Comparison of ENCODE assay signal across 12 mouse cellular contexts in the genomic region with DNA sequence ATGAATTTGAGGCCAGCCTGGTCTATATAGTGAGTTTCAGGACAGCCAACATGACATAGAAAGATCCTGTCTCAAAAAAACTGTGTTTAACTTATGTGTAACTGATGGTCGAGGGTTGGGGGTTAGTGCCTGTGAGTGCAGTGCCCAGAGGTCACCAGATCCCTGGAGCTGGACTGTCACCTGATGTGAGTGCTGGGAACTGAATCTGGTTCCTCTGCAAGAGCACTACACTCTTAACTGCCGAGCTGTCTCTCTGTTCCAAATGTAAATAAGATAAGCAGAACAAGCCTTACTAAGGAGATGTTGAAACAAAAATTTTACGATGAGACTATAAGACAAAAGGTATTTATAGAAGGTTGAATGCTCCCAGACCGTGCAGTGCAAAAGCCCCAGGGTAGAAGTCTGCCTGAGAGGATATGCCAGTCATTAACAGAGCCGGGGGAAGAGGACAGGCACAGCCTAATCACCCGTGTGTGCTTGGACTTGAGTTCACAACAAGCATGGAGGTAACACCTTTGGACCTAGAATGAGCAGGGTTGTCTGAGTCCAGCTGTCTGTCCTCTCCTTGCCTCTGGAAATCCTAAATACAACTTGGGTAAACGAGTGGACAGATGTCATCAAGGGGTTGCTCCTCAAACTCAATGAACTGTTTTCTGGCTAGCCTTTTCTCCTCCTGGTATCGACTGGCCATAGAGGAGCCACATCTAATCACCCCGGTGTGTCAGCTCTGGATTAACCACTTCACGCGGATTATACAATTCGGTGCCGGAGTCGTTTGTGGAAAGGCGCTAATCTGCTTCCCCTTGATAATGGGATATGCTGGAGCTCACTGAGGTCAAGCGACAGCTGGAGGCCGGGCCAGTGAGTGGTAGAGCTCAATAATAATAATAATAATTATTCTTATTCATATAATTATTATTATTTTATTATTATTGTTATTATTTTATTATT. TPM values are rescaled to one million over a fixed set of nuclear protein-coding genes. Genes with fewer than 3 reads are reported as not detected.
DNase-seq lines count a peak whose midpoint lies in the region; ATAC-seq and TF ChIP-seq lines count a peak whose summit lies in the region.
"Had no signal": no experiment of that assay in that cellular context is flagged by ENCODE, and none has a peak within 500 bp of the region (broad histone marks: within the 10 kb centered on the region; RNA-seq: fewer than 3 reads in every experiment).

No protein-coding gene starts in this region.

- TF ChIP-seq POLR2A in MEL (IDR thresholded peaks at IDR 0.05; ENCODE audit: control insufficient read depth in 1 of 2, insufficient read depth in 1 of 2, low read depth in 1 of 2, low read length in 2 of 2, poor library complexity in 1 of 2), result no peak

- no peak overlapping the region for H3K9ac ChIP-seq in MEL (ENCODE audit: control insufficient read depth, low read depth, low read length, poor library complexity, severe bottlenecking)
- H3K9ac ChIP-seq in intestine, embryonic 15.5 days, result no peak overlapping the region
- peak overlapping the region; percentile 3; the same call in 1 of the 2 replicates for H3K9ac ChIP-seq in liver, embryonic 15.5 days
- H3K9ac ChIP-seq: hindbrain, embryonic 12.5 days; midbrain, embryonic 13.5 days had no signal

- peak; percentile 55 for DNase-seq in kidney, adult 18-20 months
- no peak for DNase-seq in kidney, postnatal 10 days
- DNase-seq in MEL (ENCODE audit: low read depth, low spot score), result peak; percentile 28
- DNase-seq in cerebellum, postnatal 14 days, result no peak
- no peak for DNase-seq in spleen, postnatal 4 days (ENCODE audit: low spot score in 2 of 2)
- DNase-seq: adrenal gland, postnatal 36 days; gastrocnemius, postnatal 10 days had no signal

- no peak overlapping the region for H3K27ac ChIP-seq in MEL (ENCODE audit: control insufficient read depth, low read depth, low read length)
- H3K27ac ChIP-seq in intestine, embryonic 15.5 days, result no peak overlapping the region; the same call in 1 of the 2 replicates
- H3K27ac ChIP-seq in liver, embryonic 15.5 days (replicated peaks), result peak overlapping the region; percentile 99
- H3K27ac ChIP-seq: heart, embryonic 10.5 days; hindbrain, embryonic 12.5 days; midbrain, embryonic 13.5 days had no signal

- peaks cover 24 to 45% of the 10 kb centered on the region in 2 experiments for H3K4me1 ChIP-seq in MEL (ENCODE audit: control insufficient read depth in 1 of 2, insufficient read depth in 2 of 2, low read length in 2 of 2)
- peaks cover 21% of the 10 kb centered on the region; the same call in 1 of the 2 replicates for H3K4me1 ChIP-seq in intestine, embryonic 15.5 days (replicated peaks)
- H3K4me1 ChIP-seq in liver, embryonic 15.5 days (replicated peaks), result peaks cover 99% of the 10 kb centered on the region

- WGBS in intestine, embryonic 15.5 days, result 56% methylated on average over 17 of the region's 17 CpGs
- WGBS in liver, embryonic 15.5 days (ENCODE audit: insufficient replicate concordance), result 45% methylated on average over 17 of the region's 17 CpGs

- no peaks in the 10 kb centered on the region for H3K9me3 ChIP-seq in MEL (replicated peaks; ENCODE audit: insufficient read depth, low read length)
- no peaks in the 10 kb centered on the region for H3K9me3 ChIP-seq in intestine, embryonic 15.5 days
- no peaks in the 10 kb centered on the region for H3K9me3 ChIP-seq in liver, embryonic 15.5 days (replicated peaks)
- H3K9me3 ChIP-seq: heart, embryonic 10.5 days; hindbrain, embryonic 12.5 days; midbrain, embryonic 13.5 days had no signal

- no peak overlapping the region for H3K4me2 ChIP-seq in intestine, embryonic 15.5 days (replicated peaks)
- H3K4me2 ChIP-seq in liver, embryonic 15.5 days, result peak overlapping the region; percentile 60
- H3K4me2 ChIP-seq: hindbrain, embryonic 12.5 days; midbrain, embryonic 13.5 days had no signal

- no peak for TF ChIP-seq EP300 in MEL (IDR thresholded peaks at IDR 0.05; ENCODE audit: low read depth in 1 of 2, low read length in 2 of 2)

- peaks cover 15 to 47% of the 10 kb centered on the region in 2 experiments for H3K36me3 ChIP-seq in MEL (ENCODE audit: control insufficient read depth in 1 of 2, insufficient read depth in 2 of 2, low read length in 2 of 2)
- no peaks in the 10 kb centered on the region for H3K36me3 ChIP-seq in intestine, embryonic 15.5 days
- H3K36me3 ChIP-seq in liver, embryonic 15.5 days (replicated peaks), result peaks cover 79% of the 10 kb centered on the region
- H3K36me3 ChIP-seq: heart, embryonic 10.5 days; hindbrain, embryonic 12.5 days; midbrain, embryonic 13.5 days had no signal

- no peak for TF ChIP-seq CTCF in MEL (IDR thresholded peaks at IDR 0.05 in 2 of 3, conservative IDR thresholded peaks at IDR 0.05 in 1 of 3; ENCODE audit: control insufficient read depth in 1 of 3, insufficient read depth in 1 of 3, low read depth in 2 of 3, low read length in 3 of 3, poor library complexity in 1 of 3, severe bottlenecking in 1 of 3)

- no peak for TF ChIP-seq RAD21 in MEL (IDR thresholded peaks at IDR 0.05; ENCODE audit: low read depth, low read length)

- peak; percentile 52 for ATAC-seq in intestine, embryonic 15.5 days
- ATAC-seq in liver, embryonic 15.5 days (ENCODE audit: insufficient read depth), result no peak
- ATAC-seq: midbrain, embryonic 13.5 days had no signal

- no peak overlapping the region for H3K4me3 ChIP-seq in MEL (ENCODE audit: control insufficient read depth in 1 of 2, insufficient read depth in 1 of 2, low read depth in 2 of 2, low read length in 2 of 2)
- H3K4me3 ChIP-seq in intestine, embryonic 15.5 days (replicated peaks), result no peak overlapping the region
- H3K4me3 ChIP-seq in liver, embryonic 15.5 days (replicated peaks), result peak overlapping the region; percentile 10
- H3K4me3 ChIP-seq: heart, embryonic 10.5 days; hindbrain, embryonic 12.5 days; midbrain, embryonic 13.5 days had no signal

- peaks cover 59% of the 10 kb centered on the region for H3K79me2 ChIP-seq in MEL (ENCODE audit: control insufficient read depth, insufficient read depth, low read length, poor library complexity)

- H3K27me3 ChIP-seq in MEL (ENCODE audit: control insufficient read depth in 1 of 2, insufficient read depth in 2 of 2, low read length in 2 of 2), result no peaks in the 10 kb centered on the region
- no peaks in the 10 kb centered on the region for H3K27me3 ChIP-seq in intestine, embryonic 15.5 days (replicated peaks)
- no peaks in the 10 kb centered on the region for H3K27me3 ChIP-seq in liver, embryonic 15.5 days
- H3K27me3 ChIP-seq: hindbrain, embryonic 12.5 days; midbrain, embryonic 13.5 days had no signal

TF ChIP-seq in MEL, 35 proteins besides CTCF, POLR2A, EP300 and RAD21:
- no peak for TF ChIP-seq TBP (IDR thresholded peaks at IDR 0.05; ENCODE audit: low read depth, low read length)
- 0 out of 2 replicates have a peak, but pooled peaks have one; percentile 31 for TF ChIP-seq ETS1 (IDR thresholded peaks at IDR 0.05; ENCODE audit: low read depth, low read length)

RNA-seq across cellular contexts. Expression of gene Gm10300, which starts 11.3 kb away (rescaled TPM):
- 0.29 and 0.46 TPM in 2 replicates for total RNA-seq in MEL (2012; rRNA removed)
- under 1 TPM in 1 of 2 experiments, not detected in 1; 0.18 TPM for polyA plus RNA-seq in MEL (2012; ENCODE audit: insufficient read depth in 1 of 2, insufficient read length in 2 of 2, low read depth in 1 of 2, low replicate concordance in 2 of 2, missing spikeins in 1 of 2)
- polyA plus RNA-seq in intestine, embryonic 15.5 days (2015; fragmentation: Nextera tagmentation; extraction: Ambion mirVana), result 0.08 and 0.16 TPM in 2 replicates
- 0.43 and 0.46 TPM in 2 replicates for polyA plus RNA-seq in liver, embryonic 15.5 days (2015; fragmentation: Nextera tagmentation; extraction: Ambion mirVana)
- polyA plus RNA-seq: heart, embryonic 10.5 days; midbrain, embryonic 13.5 days had no signal

RNA-seq across cellular contexts. Expression of gene Epb41, which starts 11.9 kb away (rescaled TPM):
- total RNA-seq in MEL (2012; rRNA removed), result 36.5 and 41.9 TPM in 2 replicates
- 100 to 1,000 TPM in 1 of 2 experiments, 10 to 100 TPM in 1; 44.3 to 115 TPM for polyA plus RNA-seq in MEL (2012; ENCODE audit: insufficient read depth in 1 of 2, insufficient read length in 2 of 2, low read depth in 1 of 2, low replicate concordance in 2 of 2, missing spikeins in 1 of 2)
- 50.0 and 54.2 TPM in 2 replicates for polyA plus RNA-seq in intestine, embryonic 15.5 days (2015; fragmentation: Nextera tagmentation; extraction: Ambion mirVana)
- polyA plus RNA-seq in liver, embryonic 15.5 days (2015; fragmentation: Nextera tagmentation; extraction: Ambion mirVana), result 181 and 204 TPM in 2 replicates

Comparison
In these comparisons a context has a peak if more than half of its experiments do, and no peak if none do; other contexts are left out.
1. DNase-seq: peak in kidney, adult 18-20 months (single experiment) and MEL (single experiment); none in kidney, postnatal 10 days (single experiment), cerebellum, postnatal 14 days (0 of 2) and spleen, postnatal 4 days (0 of 2).